Mouse (Mus musculus) forebrain, embryonic 16.5 days (tissue): ENCODE measurements at regions not wholly inside any gene's neighbourhood (a gene's known extent, or its start where the extent isn't known, plus 50 kb on each side); places are given as distances from the start of the nearest gene placed in this dataset.

Experiments used
- ATAC-seq: fragments of 200-750 bp; cut with Nextera tagmentation; 2 replicates; pipeline ENCODE4 v1.8.0; 2017; ENCODE audit warnings: mild to moderate bottlenecking, moderate library complexity
- H3K27ac ChIP-seq: fragments of 300-500 bp; sonication (generic); 2 replicates; pipeline ENCODE4 v1.5.1; 2014; ENCODE audit warnings: low read length, control low read depth
- H3K27me3 ChIP-seq: fragments of 300-500 bp; sonication (generic); replicated peaks from 2 replicates; pipeline ENCODE4 v1.6.1; 2014; ENCODE audit warnings: low read length; ENCODE audit not compliant: control insufficient read depth, insufficient read depth
- H3K36me3 ChIP-seq: fragments of 300-500 bp; sonication (generic); 2 replicates; pipeline ENCODE4 v1.6.1; 2014; ENCODE audit not compliant: control insufficient read depth, insufficient read depth
- H3K4me1 ChIP-seq: fragments of 300-500 bp; sonication (generic); replicated peaks from 2 replicates; pipeline ENCODE4 v1.6.1; 2014; ENCODE audit warnings: low read length; ENCODE audit not compliant: control insufficient read depth, insufficient read depth
- H3K4me2 ChIP-seq: fragments of 300-500 bp; sonication (generic); 2 replicates; pipeline ENCODE4 v1.6.1; 2014; ENCODE audit warnings: mild to moderate bottlenecking, low read length, control low read depth
- H3K4me3 ChIP-seq: fragments of 300-500 bp; sonication (generic); replicated peaks from 2 replicates; pipeline ENCODE4 v1.5.1; 2014; ENCODE audit warnings: mild to moderate bottlenecking, low read length, control low read depth
- H3K9ac ChIP-seq: fragments of 300-500 bp; sonication (generic); replicated peaks from 2 replicates; pipeline ENCODE4 v1.6.1; 2014; ENCODE audit warnings: low read depth, low read length, control low read depth
- H3K9me3 ChIP-seq: fragments of 300-500 bp; sonication (generic); 2 replicates; pipeline ENCODE4 v1.6.1; 2016; ENCODE audit warnings: low read length; ENCODE audit not compliant: control insufficient read depth
- WGBS: fragments of 180-500 bp; shearing (Covaris S2); extraction: QIAGEN DNeasy Blood & Tissue Kit; methylation state at CpG from one replicate; pipeline ENCODE4 v1.1.7; 2014; 5-methylcytosine and 5-hydroxymethylcytosine counted together

GRCm38 (mm10) chr16:24236511-24236910, 156.8 kb upstream of the Lpp start:
- Histone ChIP-seq H3K4me2 (no peak overlapping the region), H3K9me3 (no peaks in the 10 kb centered on the region), H3K4me1 (peaks cover 4% of the 10 kb centered on the region), H3K27ac (no peak overlapping the region), H3K4me3 (no peak overlapping the region), H3K36me3 (no peaks in the 10 kb centered on the region), H3K27me3 (no peaks in the 10 kb centered on the region), H3K9ac (no peak overlapping the region)
- ATAC-seq, result no peak
- WGBS, result 77% methylated on average over 3 of the region's 3 CpGs

DNA sequence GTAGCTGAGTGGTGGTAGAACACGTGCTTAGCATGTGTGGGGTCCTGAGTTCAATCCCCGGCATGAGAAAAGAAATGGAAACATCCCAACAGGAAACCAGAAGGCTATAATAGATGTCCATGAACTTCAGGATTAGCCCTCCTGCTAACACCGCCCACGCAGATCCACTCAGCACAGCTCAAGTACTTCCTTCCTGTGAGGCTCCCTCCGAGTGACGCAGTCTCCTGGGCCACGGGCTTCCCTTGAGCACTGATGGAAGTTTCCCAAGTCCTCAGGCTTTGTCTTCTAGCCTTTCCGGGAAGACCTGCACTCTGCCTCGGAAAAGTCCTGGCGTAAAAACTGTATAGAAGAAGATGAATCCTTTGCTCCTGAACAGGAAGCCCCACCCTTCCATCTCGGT, 158.5 kb upstream of the Lpp start:
- Histone ChIP-seq H3K9ac (no peak overlapping the region), H3K27me3 (no peaks in the 10 kb centered on the region), H3K4me2 (no peak overlapping the region), H3K36me3 (no peaks in the 10 kb centered on the region), H3K9me3 (no peaks in the 10 kb centered on the region), H3K4me1 (peaks cover 4% of the 10 kb centered on the region), H3K27ac (no peak overlapping the region), H3K4me3 (no peak overlapping the region)
- no peak for ATAC-seq
- WGBS, result 87% methylated on average over 11 of the region's 11 CpGs

DNA sequence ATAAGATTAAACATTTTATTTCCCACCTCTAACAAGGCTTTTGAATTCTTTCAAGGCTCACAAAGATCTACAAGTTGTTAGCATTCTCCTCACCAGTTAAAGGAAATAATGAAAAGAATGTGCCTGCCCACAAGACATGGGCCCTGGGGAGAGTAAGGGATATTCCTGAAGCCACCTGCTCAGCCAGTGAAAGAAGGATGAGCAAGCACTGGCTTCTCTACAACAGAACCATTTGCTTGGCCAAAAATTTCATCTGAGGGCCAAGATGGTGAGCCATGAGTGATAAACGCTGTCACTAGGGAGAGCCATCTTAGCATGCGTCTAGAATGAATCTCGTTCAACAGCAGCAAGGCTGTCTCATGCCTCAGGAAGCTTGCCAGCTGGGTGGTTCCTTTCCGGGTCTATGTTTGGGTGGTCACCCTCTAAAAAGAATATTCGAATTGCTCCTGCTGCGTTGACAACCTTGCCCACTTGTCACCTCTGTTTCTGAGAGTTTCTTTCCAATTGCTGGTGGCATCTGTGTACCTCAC, 161.2 kb upstream of the Lpp start:
- H3K9me3 ChIP-seq, result no peaks in the 10 kb centered on the region
- no peak for ATAC-seq
- H3K4me2 ChIP-seq, result no peak overlapping the region
- WGBS, result 76% methylated on average over 6 of the region's 6 CpGs
- no peak overlapping the region for H3K9ac ChIP-seq
- no peaks in the 10 kb centered on the region for H3K36me3 ChIP-seq
- peaks cover 4% of the 10 kb centered on the region for H3K4me1 ChIP-seq
- no peak overlapping the region for H3K4me3 ChIP-seq
- no peaks in the 10 kb centered on the region for H3K27me3 ChIP-seq
- no peak overlapping the region for H3K27ac ChIP-seq

DNA sequence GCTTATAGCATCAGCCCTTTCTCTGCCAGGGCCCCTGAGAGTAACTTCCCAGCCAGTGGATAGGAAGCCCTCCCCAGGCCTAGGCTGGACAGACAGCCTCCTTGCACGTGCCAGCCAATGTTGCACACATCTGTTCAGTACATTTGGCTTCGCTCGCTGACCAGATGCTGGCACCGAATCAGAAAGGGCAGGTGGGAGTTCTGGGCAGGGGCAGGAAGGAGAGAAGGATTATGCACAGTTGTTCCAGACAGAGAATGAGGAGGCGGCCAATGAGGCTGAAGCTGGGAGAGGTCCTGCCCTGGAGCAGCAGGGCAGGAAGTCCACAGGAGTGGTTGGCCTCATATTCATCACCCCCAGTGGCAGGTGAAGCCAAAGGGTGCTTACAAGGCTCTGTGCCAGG, 161.8 kb upstream of the Lpp start:
- H3K9ac ChIP-seq, result no peak overlapping the region
- ATAC-seq, result peak; percentile 59
- H3K27me3 ChIP-seq, result no peaks in the 10 kb centered on the region
- H3K4me1 ChIP-seq, result peaks cover 4% of the 10 kb centered on the region
- no peak overlapping the region for H3K27ac ChIP-seq
- no peak overlapping the region for H3K4me3 ChIP-seq
- no peaks in the 10 kb centered on the region for H3K36me3 ChIP-seq
- no peaks in the 10 kb centered on the region for H3K9me3 ChIP-seq
- 63% methylated on average over 5 of the region's 5 CpGs for WGBS
- no peak overlapping the region for H3K4me2 ChIP-seq

- WGBS, result 73% methylated on average over 7 of the region's 7 CpGs
- ATAC-seq, result no peak
- no peaks in the 10 kb centered on the region for H3K27me3 ChIP-seq
- no peak overlapping the region for H3K27ac ChIP-seq
- no peak overlapping the region for H3K4me3 ChIP-seq
- no peak overlapping the region for H3K9ac ChIP-seq
- H3K4me1 ChIP-seq, result peaks cover 4% of the 10 kb centered on the region
- H3K4me2 ChIP-seq, result no peak overlapping the region
- no peaks in the 10 kb centered on the region for H3K9me3 ChIP-seq
- no peaks in the 10 kb centered on the region for H3K36me3 ChIP-seq
Measured at GRCm38 (mm10) chr16:24229002-24229607, 164.2 kb upstream of the Lpp start.

DNA sequence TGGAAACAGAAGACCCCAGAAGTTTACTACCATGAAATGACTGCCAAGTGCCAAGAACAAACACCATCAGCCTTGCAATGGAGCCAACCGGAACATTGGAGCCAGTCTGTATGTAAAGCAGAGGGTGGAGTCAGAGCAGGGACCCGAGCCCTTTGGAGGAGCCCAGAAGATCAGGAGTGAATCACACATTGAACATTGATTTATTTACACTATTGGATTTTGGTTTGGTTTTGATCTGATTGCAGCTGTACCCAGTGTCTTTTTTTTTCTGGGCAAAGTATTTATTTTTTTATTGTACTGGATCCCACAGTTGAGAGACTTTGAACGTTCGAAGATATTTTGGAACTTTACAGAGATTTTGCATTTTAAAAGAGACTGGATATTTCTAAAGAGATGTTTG, 167.4 kb upstream of the Lpp start:
- no peaks in the 10 kb centered on the region for H3K4me1 ChIP-seq
- no peak overlapping the region for H3K4me2 ChIP-seq
- no peaks in the 10 kb centered on the region for H3K27me3 ChIP-seq
- ATAC-seq, result no peak
- H3K9ac ChIP-seq, result no peak overlapping the region
- H3K4me3 ChIP-seq, result no peak overlapping the region
- no peaks in the 10 kb centered on the region for H3K9me3 ChIP-seq
- no peaks in the 10 kb centered on the region for H3K36me3 ChIP-seq
- 86% methylated on average over 4 of the region's 4 CpGs for WGBS
- H3K27ac ChIP-seq, result no peak overlapping the region

- WGBS, result 91% methylated on average over 1 of the region's 1 CpGs
- ATAC-seq, result no peak
Measured at GRCm38 (mm10) chr16:24225090-24225489, 168.2 kb upstream of the Lpp start.

DNA sequence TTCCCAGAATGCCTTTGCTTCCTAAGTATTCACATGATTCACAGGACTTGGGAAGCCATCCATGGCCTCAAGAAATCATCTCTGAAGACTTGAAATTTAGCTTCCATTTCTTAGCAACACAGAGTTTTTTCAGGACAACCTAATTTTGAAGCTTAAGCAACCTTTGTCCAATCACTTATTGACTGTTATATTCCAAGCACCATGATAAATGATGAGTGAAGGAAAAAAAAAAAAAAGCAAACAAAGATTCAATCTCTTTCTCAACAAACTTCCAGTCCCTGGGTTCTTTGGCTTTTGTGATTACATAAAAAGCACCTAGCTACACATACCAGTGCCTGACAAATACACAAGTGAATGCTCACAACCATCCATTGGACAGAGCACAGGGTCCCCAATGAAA, 169.4 kb upstream of the Lpp start:
- no peaks in the 10 kb centered on the region for H3K36me3 ChIP-seq
- H3K4me2 ChIP-seq, result no peak overlapping the region
- H3K9ac ChIP-seq, result no peak overlapping the region
- no peaks in the 10 kb centered on the region for H3K9me3 ChIP-seq
- no peak overlapping the region for H3K27ac ChIP-seq
- H3K4me3 ChIP-seq, result no peak overlapping the region
- H3K4me1 ChIP-seq, result no peaks in the 10 kb centered on the region
- no peaks in the 10 kb centered on the region for H3K27me3 ChIP-seq
- ATAC-seq, result no peak

More at GRCm38 (mm10) chr16:24225090-24225489, 168.2 kb upstream of the Lpp start:
- no peak overlapping the region for H3K4me2 ChIP-seq
- no peak overlapping the region for H3K27ac ChIP-seq
- no peaks in the 10 kb centered on the region for H3K4me1 ChIP-seq
- no peaks in the 10 kb centered on the region for H3K36me3 ChIP-seq
- no peak overlapping the region for H3K9ac ChIP-seq
- H3K4me3 ChIP-seq, result no peak overlapping the region
- no peaks in the 10 kb centered on the region for H3K9me3 ChIP-seq
- H3K27me3 ChIP-seq, result no peaks in the 10 kb centered on the region

DNA sequence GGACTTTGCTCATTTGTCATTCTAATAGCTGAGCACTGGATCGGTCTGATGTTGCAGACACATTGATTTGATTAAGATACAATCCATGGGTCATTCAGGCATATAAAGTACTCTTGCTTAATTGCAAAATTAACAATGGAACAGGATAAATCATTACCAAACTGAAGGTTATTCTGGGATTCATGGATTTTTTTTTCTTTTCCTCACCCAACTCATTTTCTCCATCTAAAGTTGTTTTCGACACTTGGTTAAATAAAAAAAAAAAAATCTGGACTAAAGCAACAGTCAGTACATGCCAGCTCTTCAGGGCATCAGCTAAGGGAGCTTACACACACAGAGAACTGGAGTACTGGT, 169.8 kb upstream of the Lpp start:
- no peaks in the 10 kb centered on the region for H3K36me3 ChIP-seq
- WGBS, result 62% methylated on average over 2 of the region's 2 CpGs
- no peak for ATAC-seq
- H3K4me3 ChIP-seq, result no peak overlapping the region
- H3K9me3 ChIP-seq, result no peaks in the 10 kb centered on the region
- no peaks in the 10 kb centered on the region; the same call in 1 of the 2 replicates for H3K4me1 ChIP-seq
- H3K27ac ChIP-seq, result no peak overlapping the region
- H3K27me3 ChIP-seq, result no peaks in the 10 kb centered on the region
- no peak overlapping the region for H3K4me2 ChIP-seq
- no peak overlapping the region for H3K9ac ChIP-seq
